Mouse (Mus musculus) bone marrow macrophage, adult 2 months (primary cell): ENCODE measurements around the gene Olfr31.

ENCODE experiments used
- CTCF ChIP-seq: IDR thresholded peaks from 2 replicates; pipeline ENCODE4 v1.5.1; 2012; ENCODE audit warnings: low read depth, mild to moderate bottlenecking, low read length, moderate library complexity
- POLR2A ChIP-seq: IDR thresholded peaks from 2 replicates; pipeline ENCODE4 v1.6.1; 2012; ENCODE audit warnings: mild to moderate bottlenecking, low read depth, low read length, borderline replicate concordance

- no peak for TF ChIP-seq POLR2A
- TF ChIP-seq CTCF: no peak
These were observed 22.7 kb downstream of the Olfr31 start for GRCm38 (mm10) chr14:14345113-14345871.
